Mouse (Mus musculus) liver, embryonic 16.5 days (tissue): ENCODE measurements at regions not wholly inside any gene's neighbourhood (a gene's known extent, or its start where the extent isn't known, plus 50 kb on each side); places are given as distances from the start of the nearest gene placed in this dataset.

Source experiments
- ATAC-seq: fragments of 200-750 bp; cut with Nextera tagmentation; 2 replicates; pipeline ENCODE4 v1.8.0; 2017; ENCODE audit warnings: low read depth, mild to moderate bottlenecking, moderate number of reproducible peaks, moderate library complexity
- H3K27ac ChIP-seq: fragments of 300-500 bp; sonication (generic); 2 replicates; pipeline ENCODE4 v1.5.1; 2014; ENCODE audit warnings: mild to moderate bottlenecking, low read length
- H3K27me3 ChIP-seq: fragments of 300-500 bp; sonication (generic); 2 replicates; pipeline ENCODE4 v1.6.1; 2014; ENCODE audit warnings: low read depth, low read length, mixed read lengths; ENCODE audit not compliant: control insufficient read depth, insufficient read depth
- H3K36me3 ChIP-seq: fragments of 300-500 bp; sonication (generic); 2 replicates; pipeline ENCODE4 v1.6.1; 2014; ENCODE audit warnings: mild to moderate bottlenecking; ENCODE audit not compliant: control insufficient read depth, insufficient read depth
- H3K4me1 ChIP-seq: fragments of 300-500 bp; sonication (generic); 2 replicates; pipeline ENCODE4 v1.6.1; 2014; ENCODE audit warnings: low read depth, low read length, mixed read lengths; ENCODE audit not compliant: control insufficient read depth
- H3K4me2 ChIP-seq: fragments of 300-500 bp; sonication (generic); 2 replicates; pipeline ENCODE4 v1.6.1; 2014; ENCODE audit warnings: low read depth, low read length, mixed read lengths
- H3K4me3 ChIP-seq: fragments of 300-500 bp; sonication (generic); 2 replicates; pipeline ENCODE4 v1.5.1; 2014; ENCODE audit warnings: low read depth, mild to moderate bottlenecking, low read length
- H3K9ac ChIP-seq: fragments of 300-500 bp; sonication (generic); 2 replicates; pipeline ENCODE4 v1.6.1; 2014; ENCODE audit warnings: low read depth, low read length
- H3K9me3 ChIP-seq: fragments of 300-500 bp; sonication (generic); replicated peaks from 2 replicates; pipeline ENCODE4 v1.6.1; 2016; ENCODE audit warnings: low read length; ENCODE audit not compliant: control insufficient read depth
- WGBS: fragments of 180-500 bp; shearing (Covaris S2); extraction: QIAGEN DNeasy Blood & Tissue Kit; methylation state at CpG from one replicate; pipeline ENCODE4 v1.1.7; 2014; ENCODE audit not compliant: insufficient replicate concordance; 5-methylcytosine and 5-hydroxymethylcytosine counted together

DNA sequence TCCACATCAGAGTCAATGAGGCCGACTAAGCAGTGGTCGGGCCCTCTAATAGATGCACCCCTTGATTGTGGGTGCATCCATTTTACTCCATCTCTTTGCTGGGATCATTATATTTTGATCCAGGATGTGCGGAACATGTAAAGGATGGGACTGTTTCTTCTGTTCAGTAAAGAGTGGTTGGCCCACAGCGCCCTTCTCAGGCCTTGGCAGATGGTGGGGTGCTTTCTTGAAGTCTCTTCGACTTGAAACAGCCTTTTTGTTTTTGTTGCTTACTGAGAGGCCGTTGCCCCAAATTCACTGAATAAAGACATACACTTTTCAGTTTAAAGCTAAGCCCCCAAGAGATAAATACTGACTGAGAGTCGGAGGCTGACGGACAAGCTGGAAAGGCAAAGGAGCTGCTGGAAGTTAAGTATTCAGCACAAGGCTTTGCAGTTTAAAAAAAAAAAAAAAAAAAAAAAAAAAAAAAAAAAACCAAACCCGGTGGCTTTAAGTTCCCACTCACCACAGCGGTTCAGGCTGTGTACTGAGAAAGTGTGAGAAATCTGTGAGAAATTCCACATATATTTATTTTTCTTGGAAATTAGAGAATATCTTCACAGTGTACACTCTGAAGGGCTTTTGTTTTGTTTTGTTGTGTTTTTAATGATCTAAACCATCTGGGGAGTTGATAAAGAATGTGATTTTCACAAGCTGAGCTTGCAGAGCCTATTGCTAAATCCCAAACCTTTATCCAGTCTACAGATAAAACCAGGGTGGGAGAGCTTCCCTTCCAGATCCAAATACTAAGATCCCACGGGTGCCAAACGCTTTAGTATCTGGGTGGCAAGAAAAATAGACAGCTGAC, 285.3 kb upstream of the Mpdz start:
- H3K9ac ChIP-seq = no peak overlapping the region
- no peaks in the 10 kb centered on the region for H3K36me3 ChIP-seq
- no peaks in the 10 kb centered on the region for H3K27me3 ChIP-seq
- H3K4me2 ChIP-seq = no peak overlapping the region
- H3K9me3 ChIP-seq = no peaks in the 10 kb centered on the region; the same call in 1 of the 2 replicates
- H3K4me3 ChIP-seq = no peak overlapping the region
- ATAC-seq = no peak
- WGBS = 55% methylated on average over 12 of the region's 12 CpGs
- H3K27ac ChIP-seq = no peak overlapping the region
- no peaks in the 10 kb centered on the region for H3K4me1 ChIP-seq

DNA sequence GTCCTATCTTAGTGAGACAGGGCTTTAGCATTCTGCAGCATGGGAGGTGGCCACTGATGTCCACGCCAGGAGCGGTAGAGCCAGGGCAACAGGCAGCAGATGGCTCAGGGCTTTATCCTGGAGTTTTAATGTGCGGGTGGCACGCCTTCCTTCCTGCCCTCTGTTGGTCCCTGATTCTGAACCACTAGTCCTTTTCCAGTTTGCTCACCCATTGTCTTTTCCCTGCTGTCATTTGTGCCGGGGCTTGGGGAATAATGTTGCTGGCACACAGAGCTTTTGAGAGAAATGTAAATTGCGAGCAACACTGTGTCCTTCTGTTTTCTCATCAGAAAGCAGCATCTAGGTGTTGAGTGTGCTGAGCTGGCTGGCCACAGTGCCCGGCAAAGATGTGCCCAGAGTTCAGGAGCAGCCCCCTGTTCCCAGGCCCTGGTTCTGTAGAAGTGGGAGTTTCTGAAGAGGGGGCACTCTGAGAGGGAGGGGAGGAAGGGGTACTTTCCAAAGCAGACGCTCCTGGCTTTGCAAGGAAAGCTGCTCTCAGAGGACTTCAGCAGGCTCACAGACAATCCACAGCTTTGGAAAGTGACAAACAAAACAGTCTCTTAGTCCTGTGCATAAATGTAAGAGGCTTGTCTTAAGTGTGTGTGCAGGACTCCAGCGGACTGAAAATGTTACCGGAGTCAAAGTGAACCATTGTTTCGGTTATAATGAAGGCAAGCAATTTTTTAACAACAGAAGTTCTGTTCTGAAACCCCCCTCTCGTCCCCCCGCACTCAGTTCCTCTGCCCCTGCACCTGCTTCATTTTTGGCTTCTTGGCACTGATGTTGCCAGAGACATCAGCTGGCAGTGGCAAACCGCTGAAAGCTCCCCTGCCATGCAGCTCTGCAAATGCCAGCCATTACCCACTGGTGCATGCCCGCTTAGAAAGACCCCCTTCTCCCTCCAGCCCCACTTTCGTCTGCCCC, 284.4 kb upstream of the Mpdz start:
- no peaks in the 10 kb centered on the region; the same call in 1 of the 2 replicates for H3K9me3 ChIP-seq
- H3K4me3 ChIP-seq = no peak overlapping the region
- no peak overlapping the region for H3K9ac ChIP-seq
- H3K27me3 ChIP-seq = no peaks in the 10 kb centered on the region
- no peak overlapping the region for H3K4me2 ChIP-seq
- no peak overlapping the region for H3K27ac ChIP-seq
- WGBS = 55% methylated on average over 16 of the region's 16 CpGs
- no peaks in the 10 kb centered on the region for H3K36me3 ChIP-seq
- no peak for ATAC-seq
- no peaks in the 10 kb centered on the region for H3K4me1 ChIP-seq

DNA sequence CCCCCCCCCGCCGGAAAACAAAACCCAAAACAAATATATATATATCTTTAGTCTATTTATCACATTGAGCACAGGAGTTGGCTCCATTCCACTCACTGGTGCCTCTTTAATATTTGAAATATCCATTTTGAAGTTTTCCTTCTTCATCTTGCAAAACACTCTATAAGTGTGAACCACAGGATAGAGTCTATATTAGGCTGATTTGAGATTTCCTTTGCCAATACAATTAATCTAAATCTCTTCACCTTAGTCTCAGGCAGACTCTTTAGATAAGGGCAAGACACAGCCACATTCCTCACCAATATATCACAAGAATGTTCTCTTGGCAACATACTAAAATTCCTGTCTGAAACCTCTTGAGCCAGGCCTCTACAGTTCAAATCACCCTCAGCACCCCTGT, 282.1 kb upstream of the Mpdz start:
- no peaks in the 10 kb centered on the region for H3K36me3 ChIP-seq
- no peaks in the 10 kb centered on the region for H3K27me3 ChIP-seq
- H3K4me2 ChIP-seq = no peak overlapping the region
- no peaks in the 10 kb centered on the region; the same call in 1 of the 2 replicates for H3K9me3 ChIP-seq
- no peak overlapping the region for H3K4me3 ChIP-seq
- no peak overlapping the region for H3K9ac ChIP-seq
- H3K27ac ChIP-seq = no peak overlapping the region
- no peak for ATAC-seq
- WGBS = 58% methylated on average over 2 of the region's 2 CpGs
- H3K4me1 ChIP-seq = no peaks in the 10 kb centered on the region

DNA sequence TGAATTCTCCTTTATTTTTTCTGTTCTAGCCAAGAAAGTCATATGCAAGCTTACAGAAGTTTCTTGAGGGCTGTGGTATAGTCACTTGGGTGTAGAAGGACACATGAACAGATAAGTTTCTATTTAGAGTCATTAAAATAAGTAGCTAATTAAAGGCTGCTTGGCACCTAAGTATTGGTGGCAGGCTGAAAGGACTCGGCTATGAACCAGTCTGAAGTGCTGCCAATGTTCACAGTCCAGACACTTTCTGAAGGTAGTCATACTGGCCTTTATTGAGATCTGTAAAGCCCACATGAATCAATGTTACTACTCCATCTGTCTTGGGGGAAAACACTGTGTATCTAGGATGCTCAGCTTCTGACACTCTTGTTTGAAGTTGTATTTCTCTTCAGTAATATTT, 269.8 kb upstream of the Mpdz start:
- Histone ChIP-seq H3K36me3 (no peaks in the 10 kb centered on the region), H3K9me3 (no peaks in the 10 kb centered on the region), H3K4me1 (no peaks in the 10 kb centered on the region), H3K27me3 (no peaks in the 10 kb centered on the region), H3K27ac (no peak overlapping the region), H3K4me2 (no peak overlapping the region), H3K4me3 (no peak overlapping the region), H3K9ac (no peak overlapping the region)
- no peak for ATAC-seq
- 48% methylated on average over 1 of the region's 1 CpGs for WGBS

DNA sequence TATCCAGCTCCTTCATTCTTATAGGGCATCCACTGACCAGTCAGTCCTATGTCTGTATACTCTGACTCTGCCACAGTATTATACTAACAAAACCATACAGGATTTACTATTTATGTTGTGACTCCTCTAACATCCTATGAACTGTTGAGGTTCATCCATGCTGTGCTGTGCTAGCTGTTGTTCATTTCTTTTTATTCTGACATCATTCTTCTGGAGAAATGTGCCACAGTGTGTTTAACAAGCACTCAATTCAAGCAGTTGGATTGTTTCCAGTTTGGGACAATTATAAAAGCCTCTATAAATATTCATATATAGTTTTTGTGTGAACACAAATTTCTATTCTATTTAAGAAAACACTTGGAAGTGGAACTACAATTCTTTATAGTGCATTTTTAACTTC, 252.6 kb upstream of the Mpdz start:
- Histone ChIP-seq H3K27ac (no peak overlapping the region), H3K27me3 (no peaks in the 10 kb centered on the region), H3K9ac (no peak overlapping the region), H3K36me3 (no peaks in the 10 kb centered on the region), H3K4me3 (no peak overlapping the region), H3K9me3 (no peaks in the 10 kb centered on the region), H3K4me1 (no peaks in the 10 kb centered on the region), H3K4me2 (no peak overlapping the region)
- ATAC-seq = no peak

DNA sequence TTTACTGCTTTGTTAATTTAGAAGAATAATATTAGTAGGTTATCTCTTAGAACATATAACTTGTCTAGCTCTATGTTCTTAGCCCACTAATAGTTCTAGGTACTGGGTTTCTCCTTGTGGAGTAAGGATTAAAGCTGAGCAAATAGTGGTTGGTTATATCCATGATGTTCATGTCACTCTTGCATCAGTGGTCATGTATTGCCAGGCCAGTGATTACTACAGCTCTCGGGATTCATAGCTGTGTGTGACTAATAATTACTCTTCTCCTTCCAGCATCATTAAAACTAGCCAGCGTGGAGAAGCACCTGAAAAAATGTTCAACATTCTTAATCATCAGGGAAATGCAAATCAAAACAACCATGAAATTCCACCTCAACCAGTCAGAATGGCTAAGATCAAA, 234.6 kb upstream of the Mpdz start:
- WGBS = 61% methylated on average over 2 of the region's 2 CpGs
- H3K9ac ChIP-seq = no peak overlapping the region
- H3K36me3 ChIP-seq = no peaks in the 10 kb centered on the region
- no peaks in the 10 kb centered on the region for H3K27me3 ChIP-seq
- H3K27ac ChIP-seq = no peak overlapping the region
- no peaks in the 10 kb centered on the region for H3K9me3 ChIP-seq
- no peak overlapping the region for H3K4me3 ChIP-seq
- no peaks in the 10 kb centered on the region; the same call in 1 of the 2 replicates for H3K4me1 ChIP-seq
- no peak overlapping the region for H3K4me2 ChIP-seq
- no peak for ATAC-seq

DNA sequence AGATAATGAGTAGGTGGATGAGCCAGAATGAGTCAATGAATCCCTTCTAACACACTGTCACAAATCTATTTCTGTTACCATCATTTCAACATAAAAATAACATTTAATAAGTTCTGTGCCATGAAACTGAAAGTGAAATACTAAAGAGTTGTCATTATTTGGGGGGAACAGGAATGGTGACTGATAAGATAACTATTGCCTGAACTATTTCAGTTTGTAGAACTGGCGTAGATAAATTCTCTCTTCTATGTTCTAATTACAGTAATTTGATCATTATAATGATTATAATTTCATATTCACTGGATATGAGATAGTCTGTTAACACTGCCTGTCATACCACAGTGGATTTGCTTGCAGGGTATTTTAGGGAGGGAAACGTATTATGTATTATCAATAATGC, 232.3 kb upstream of the Mpdz start:
- Histone ChIP-seq H3K36me3 (no peaks in the 10 kb centered on the region), H3K9ac (no peak overlapping the region), H3K27me3 (no peaks in the 10 kb centered on the region), H3K9me3 (no peaks in the 10 kb centered on the region), H3K4me1 (no peaks in the 10 kb centered on the region; the same call in 1 of the 2 replicates), H3K4me2 (no peak overlapping the region), H3K4me3 (no peak overlapping the region), H3K27ac (no peak overlapping the region)
- ATAC-seq = no peak
- WGBS = 61% methylated on average over 2 of the region's 2 CpGs

DNA sequence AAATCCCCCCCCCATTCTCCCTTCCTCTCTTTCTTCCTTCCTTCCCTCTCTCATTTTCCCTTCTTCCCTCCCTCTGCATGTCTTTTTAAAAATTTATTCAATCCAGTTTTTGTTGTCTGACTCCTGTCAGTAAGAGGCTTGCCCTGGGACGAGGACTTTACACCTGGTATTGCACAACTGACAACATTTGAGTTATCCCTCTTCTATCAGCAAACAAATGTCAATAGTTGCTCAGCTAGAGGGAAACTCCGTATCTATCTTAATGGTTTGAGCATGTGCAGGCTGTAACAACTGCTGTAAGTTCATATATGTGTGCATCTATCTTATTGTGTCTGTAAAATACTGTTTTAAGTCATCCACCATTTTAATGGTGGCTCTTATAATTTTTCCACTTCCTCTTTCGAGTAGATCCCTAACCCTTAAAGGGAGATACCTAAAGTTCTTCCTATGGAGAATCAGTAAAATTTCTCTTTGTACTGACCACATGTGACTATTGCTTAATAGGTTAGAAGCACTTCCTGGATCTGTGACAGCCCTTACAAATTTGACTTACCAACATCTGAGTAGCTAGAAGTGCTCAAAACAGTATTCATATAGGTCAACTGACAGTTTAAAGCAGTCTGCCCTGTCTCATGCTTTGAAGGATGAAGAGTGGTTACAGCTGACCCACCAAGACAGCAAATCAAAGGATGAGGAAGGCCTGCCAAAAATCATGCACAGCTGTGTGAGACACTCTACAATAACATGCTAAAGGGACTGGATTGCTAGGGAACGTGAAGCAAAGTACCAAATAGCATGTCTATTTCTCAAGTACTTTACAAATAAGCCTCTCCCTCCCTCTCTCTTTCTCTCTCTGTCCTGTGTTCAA, 231.0 kb upstream of the Mpdz start:
- ATAC-seq = peak; percentile 87
- Histone ChIP-seq H3K36me3 (no peaks in the 10 kb centered on the region), H3K27me3 (no peaks in the 10 kb centered on the region), H3K4me2 (no peak overlapping the region), H3K4me1 (no peaks in the 10 kb centered on the region; the same call in 1 of the 2 replicates), H3K27ac (peak overlapping the region; percentile 54), H3K4me3 (no peak overlapping the region), H3K9me3 (no peaks in the 10 kb centered on the region), H3K9ac (no peak overlapping the region)
- 44% methylated on average over 4 of the region's 4 CpGs for WGBS
